Mouse (Mus musculus): ENCODE data around the gene Rnf39.

The Rnf39 gene

DNA sequence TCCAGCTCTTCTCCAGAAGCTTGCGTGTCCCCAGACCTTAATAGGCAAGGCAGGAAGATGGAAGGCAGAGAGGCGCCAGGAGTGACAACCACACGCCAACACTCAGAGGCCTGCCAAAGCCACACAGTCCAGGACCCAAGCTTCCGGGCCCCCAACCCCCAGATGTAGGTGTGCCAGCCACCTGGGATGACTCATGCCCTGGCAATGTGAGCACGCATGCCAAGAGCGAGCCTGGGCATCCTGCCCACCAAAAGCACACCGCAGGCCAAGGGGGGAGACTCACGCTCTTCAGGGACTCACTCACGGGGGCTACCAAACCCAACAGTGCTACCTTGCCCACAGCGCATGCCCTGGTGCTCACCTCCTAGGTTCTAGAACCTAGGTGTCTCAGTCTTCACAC lies 327 bp upstream of the Rnf39 start:
- peak; percentile 65 to 72 for DNase-seq (ENCODE audit: low spot score in 2 of 2)

DNA sequence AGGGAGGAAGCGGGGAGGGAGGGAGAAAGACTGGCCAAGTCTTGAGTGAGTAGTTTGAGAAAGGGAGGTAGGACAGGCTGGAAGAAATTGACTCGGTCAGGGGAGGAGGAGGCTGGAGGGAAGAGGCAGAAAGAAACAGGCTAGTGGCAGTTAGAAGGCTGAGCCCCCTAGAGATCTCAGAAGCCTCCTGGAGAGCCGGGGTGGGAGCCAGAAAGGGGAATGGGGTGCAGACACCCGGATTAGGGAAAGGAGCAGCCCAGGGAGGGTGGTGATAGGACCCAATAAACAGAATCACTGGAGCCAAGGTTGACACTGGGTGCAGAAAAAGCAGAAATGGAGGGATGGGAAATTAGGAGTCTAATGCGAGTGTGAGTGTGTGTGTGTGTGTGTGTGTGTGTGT lies 973 bp downstream of the Rnf39 start:
- no peak for DNase-seq (ENCODE audit: low spot score in 2 of 2)

GRCm38 (mm10) chr17:36944121-36944775 lies 1.5 kb downstream of the Rnf39 start:
- no peak for DNase-seq (ENCODE audit: low spot score in 2 of 2)

DNA sequence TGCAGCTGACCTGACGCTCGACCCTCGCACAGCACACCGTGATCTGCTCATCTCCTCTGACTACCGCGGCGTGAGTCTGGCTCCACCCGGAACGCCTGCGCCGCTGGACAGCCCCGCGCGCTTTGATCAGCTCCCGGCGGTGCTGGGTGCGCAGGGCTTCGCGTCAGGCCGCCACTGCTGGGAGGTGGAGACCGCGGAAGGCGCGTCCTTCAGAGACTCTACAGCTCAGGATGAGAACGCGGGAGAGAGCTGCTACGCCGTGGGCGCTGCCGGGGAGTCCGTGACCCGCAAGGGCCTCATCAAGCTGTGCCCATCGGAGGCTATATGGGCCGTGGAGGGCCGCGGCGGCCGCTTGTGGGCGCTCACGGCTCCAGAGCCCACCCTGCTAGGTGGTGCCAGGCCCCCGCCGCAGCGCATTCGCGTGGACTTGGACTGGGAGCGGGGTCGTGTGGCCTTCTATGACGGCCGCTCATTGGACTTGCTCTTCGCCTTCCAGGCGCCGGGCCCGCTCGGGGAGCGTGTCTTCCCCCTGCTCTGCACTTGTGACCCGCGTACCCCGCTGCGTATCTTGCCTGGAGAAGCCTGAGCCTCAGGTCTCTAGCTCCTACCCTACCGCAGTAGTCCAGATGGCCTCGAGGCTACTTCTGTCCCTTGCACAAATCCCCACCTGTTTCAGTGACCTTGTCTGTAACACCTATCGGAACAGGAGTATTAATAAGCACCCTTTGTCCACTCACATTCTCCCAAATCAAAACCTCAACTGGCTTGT lies 4.5 kb downstream of the Rnf39 start:
- DNase-seq (ENCODE audit: low spot score in 2 of 2) = peak; percentile 21 to 31

DNA sequence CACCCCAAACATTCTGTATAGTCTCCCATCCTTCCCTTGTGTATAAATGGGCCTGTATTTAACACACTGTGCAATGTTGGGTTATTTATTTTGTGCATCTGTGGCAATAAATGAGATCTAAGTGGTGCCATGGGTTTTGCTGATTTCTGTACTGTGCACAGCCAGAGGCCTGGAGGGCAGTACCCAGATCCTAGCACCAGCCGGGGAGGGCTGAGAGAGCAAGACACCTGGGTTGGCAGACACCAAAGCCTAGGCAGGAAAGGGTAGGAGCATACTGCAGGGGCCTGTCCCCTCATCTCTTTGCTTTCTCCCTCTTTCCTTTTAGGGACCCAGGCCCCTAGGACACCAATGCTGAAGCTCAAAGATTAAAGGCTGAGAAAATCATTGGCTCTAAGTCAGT lies 5.6 kb downstream of the Rnf39 start:
- DNase-seq (ENCODE audit: low spot score in 2 of 2) = no peak

GRCm38 (mm10) chr17:36949265-36949664 lies 6.5 kb downstream of the Rnf39 start:
- no peak for DNase-seq (ENCODE audit: low spot score in 2 of 2)

GRCm38 (mm10) chr17:36950981-36951947 lies 8.5 kb downstream of the Rnf39 start, which contains the start of gene Ppp1r11:
Gene Ppp1r11 (minus strand): TSS chr17:36951741.
- DNase-seq (ENCODE audit: low spot score in 2 of 2) = peak; percentile 91 to 96

DNA sequence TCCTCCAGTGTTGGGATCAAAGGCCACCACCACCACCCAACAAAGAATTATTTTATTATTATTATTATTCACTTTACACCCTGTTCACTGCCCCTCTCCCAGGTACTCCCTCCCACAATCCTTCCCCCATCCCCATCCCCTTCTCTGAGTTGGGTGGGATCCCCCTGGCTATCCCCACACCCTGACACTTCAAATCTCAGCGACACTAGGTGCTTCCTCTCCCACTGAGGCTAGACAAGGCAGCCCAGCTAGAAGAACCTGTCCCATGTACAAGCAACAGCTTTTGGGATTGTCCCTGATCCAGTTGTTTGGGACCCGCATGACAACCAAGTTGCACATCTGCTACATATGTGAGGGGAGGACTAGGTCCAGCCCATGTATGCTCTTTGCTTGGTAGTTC lies 9.9 kb downstream of the Rnf39 start:
- no peak for DNase-seq (ENCODE audit: low spot score in 2 of 2)

DNA sequence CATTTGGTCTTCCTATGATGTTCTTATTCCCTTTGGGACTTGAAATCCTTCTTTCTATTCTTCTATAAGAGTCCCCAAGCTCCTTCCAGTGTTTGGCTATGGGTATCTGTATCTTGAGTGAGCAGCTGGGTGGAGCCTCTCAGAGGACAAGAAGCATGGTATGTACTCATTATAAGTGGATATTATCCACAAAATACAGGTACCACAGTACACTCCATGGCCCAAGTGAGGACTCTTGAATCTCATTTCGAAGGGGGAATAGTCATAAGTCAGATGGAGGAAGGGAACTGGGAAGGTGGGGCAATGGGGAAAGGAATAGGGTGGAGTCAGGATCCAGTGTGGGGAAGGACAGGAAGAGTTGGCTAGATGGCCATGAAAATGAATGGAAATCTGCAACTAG lies 10.3 kb downstream of the Rnf39 start:
- DNase-seq (ENCODE audit: low spot score in 2 of 2) = no peak

DNA sequence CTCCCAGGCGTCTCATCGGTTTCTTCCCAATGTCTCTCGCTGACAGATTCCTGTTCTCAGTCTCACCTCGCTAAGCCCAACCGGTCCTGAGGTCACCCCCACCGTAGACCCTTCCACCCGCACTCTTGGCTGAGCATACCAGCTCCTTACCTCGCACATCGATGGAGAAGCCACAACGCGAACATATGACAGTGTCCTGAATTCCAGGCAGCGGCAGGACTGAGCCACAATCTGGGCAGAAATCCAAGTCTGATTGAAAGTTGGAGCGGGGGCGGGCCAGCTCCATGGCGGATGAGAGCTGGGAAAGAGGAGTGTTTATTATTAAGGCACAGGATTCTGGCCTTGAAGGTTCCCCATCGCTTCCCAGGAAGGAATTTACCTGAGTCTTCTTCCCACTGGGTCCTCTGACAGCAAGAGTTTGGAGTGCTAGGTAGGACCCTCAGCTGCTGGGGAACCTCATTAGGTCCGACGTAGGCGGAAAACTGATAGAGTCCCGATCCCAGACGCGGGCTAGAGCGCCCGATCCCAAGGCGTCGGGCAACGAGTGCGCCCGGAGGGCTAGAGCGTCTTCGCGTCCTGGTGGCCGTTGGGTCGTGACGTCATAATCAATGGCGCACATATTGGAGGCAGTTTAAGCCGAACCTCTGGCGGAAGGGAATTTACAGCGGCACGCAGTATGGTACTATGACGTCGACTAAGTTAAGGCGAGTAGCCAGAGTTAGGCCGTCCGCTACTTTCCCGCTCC lies 15.5 kb downstream of the Rnf39 start, which contains the start of the genes Znrd1 and Znrd1as:
Znrd1 (minus strand) TSS at position 561 of the 745 bp plus-strand sequence.
Znrd1as (plus strand) TSS at position 594 of the 745 bp plus-strand sequence.
- DNase-seq (ENCODE audit: low spot score in 2 of 2) = peak; percentile 87 to 93

GRCm38 (mm10) chr17:36958884-36959283 lies 16.2 kb downstream of the Rnf39 start:
- no peak for DNase-seq (ENCODE audit: low spot score in 2 of 2)

DNA sequence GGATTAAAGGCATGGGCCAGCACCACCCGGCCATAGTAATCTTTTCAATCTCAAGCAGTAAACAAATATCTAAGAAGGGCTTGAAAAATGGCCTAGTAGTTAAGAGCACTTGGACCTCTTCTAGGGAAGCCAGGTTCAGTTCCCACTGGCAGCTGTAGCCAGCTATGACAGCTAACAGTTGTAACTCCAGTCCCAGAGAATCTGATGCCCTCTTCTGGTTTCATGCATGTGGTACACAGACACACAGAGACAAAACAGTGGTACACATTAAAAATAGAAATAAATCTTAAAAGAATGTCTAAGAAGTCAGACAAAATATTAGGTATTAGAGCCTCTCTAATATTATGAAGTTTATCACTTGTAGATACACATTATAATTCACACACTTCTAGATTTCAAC lies 18.4 kb downstream of the Rnf39 start:
- no peak for DNase-seq (ENCODE audit: low spot score in 2 of 2)

GRCm38 (mm10) chr17:36966875-36967274 lies 24.2 kb downstream of the Rnf39 start:
- no peak for DNase-seq (ENCODE audit: low spot score in 2 of 2)

DNA sequence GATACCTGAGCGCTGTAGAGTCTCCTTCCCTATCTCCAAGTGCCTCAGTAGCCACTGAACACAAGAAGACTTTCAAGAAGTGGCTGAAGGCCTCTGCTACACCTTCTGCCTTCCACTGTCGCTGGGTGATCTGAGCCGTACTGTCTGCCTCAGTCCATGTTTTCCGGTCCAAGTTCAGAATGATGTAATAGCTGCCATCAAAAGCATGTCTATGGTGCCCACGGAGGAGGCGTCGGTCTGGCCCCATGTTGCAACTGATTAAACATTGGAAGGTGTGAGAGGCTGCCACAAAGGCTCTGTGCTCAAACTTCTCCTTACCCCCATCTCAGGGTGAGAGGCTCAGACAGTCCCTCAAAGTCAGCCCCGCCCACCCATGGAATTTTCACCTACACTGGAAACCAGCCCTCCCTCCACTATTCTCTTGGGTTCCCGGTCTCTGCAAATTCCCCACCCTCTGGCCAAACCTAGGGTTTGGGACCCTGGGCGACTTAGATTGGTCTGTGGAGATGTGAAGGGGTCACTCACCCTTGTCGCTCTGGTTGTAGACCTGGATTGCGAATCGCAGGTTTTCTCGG lies 27.7 kb downstream of the Rnf39 start:
- no peak for DNase-seq (ENCODE audit: low spot score in 2 of 2)

GRCm38 (mm10) chr17:36971172-36971850 lies 28.6 kb downstream of the Rnf39 start:
- no peak for DNase-seq (ENCODE audit: low spot score in 2 of 2)

GRCm38 (mm10) chr17:36972791-36973190 lies 30.1 kb downstream of the Rnf39 start:
- DNase-seq (ENCODE audit: low spot score in 2 of 2) = no peak

- DNase-seq (ENCODE audit: low spot score in 2 of 2) = no peak
Observed at GRCm38 (mm10) chr17:36973271-36973787, 30.6 kb downstream of the Rnf39 start.

GRCm38 (mm10) chr17:36981221-36981813 lies 38.6 kb downstream of the Rnf39 start, which contains the start of gene 2410137M14Rik:
Gene 2410137M14Rik (minus strand): TSS chr17:36981237.
- DNase-seq (ENCODE audit: low spot score in 2 of 2) = no peak

DNA sequence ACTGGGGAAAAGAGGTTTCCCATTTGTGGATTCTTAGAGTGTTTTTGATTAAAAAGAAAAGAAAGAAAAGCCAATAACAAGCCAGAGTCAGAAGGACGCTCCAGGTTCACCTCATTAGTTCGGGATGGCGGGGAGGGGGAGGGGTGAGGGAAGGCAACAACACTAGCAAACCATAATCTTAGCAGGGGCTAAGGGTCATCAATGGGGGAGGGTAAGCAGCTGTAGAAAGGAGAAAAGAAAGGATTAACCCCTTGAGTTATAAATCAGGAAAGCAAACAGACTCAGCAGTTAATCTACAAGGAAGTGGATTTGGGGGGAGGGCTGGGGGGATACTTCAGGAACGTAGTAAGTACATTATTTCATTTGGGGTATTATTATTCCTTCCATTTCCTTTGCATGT lies 39.1 kb downstream of the Rnf39 start:
- no peak for DNase-seq (ENCODE audit: low spot score in 2 of 2)

Measured in urinary bladder, postnatal 36 days (tissue).